Mouse (Mus musculus) testis, adult 2 months (tissue): ENCODE data around the gene Bsg.

ENCODE experiments used
- CTCF ChIP-seq: fragments of 200-500 bp; IDR thresholded peaks from 2 replicates; pipeline ENCODE4 v1.5.1; 2012; ENCODE audit warnings: low read depth, mild to moderate bottlenecking, inconsistent platforms, low read length, moderate library complexity; ENCODE audit not compliant: control insufficient read depth, insufficient read depth, insufficient replicate concordance
- POLR2A ChIP-seq: fragments of 200-500 bp; IDR thresholded peaks from 2 replicates; pipeline ENCODE4 v1.6.1; 2012; ENCODE audit warnings: low read depth, mild to moderate bottlenecking, inconsistent platforms, low read length, moderate library complexity; ENCODE audit not compliant: control insufficient read depth

GRCm38 (mm10) chr10:79700676-79701075 lies 3.6 kb upstream of the Bsg start:
- TF ChIP-seq CTCF: no peak
- no peak for TF ChIP-seq POLR2A
